Mouse (Mus musculus) hindbrain, embryonic 15.5 days (tissue): ENCODE data around the gene Mia. TPM values are rescaled to one million over a fixed set of nuclear protein-coding genes. Genes with fewer than 3 reads are reported as not detected.

Source experiments
- ATAC-seq: fragments of 200-750 bp; cut with Nextera tagmentation; 2 replicates; pipeline ENCODE4 v1.8.0; 2017; ENCODE audit warnings: low read depth, moderate number of reproducible peaks, moderate TSS enrichment; ENCODE audit not compliant: low FRiP score
- H3K27ac ChIP-seq: fragments of 300-500 bp; sonication (generic); replicated peaks from 2 replicates; pipeline ENCODE4 v1.5.1; 2015; ENCODE audit warnings: mild to moderate bottlenecking, inconsistent platforms
- H3K27me3 ChIP-seq: fragments of 300-500 bp; sonication (generic); 2 replicates; pipeline ENCODE4 v1.6.1; 2015; ENCODE audit warnings: control low read depth, inconsistent platforms
- H3K36me3 ChIP-seq: fragments of 300-500 bp; sonication (generic); 2 replicates; pipeline ENCODE4 v1.6.1; 2015; ENCODE audit warnings: control low read depth, inconsistent platforms
- H3K4me1 ChIP-seq: fragments of 300-500 bp; sonication (generic); replicated peaks from 2 replicates; pipeline ENCODE4 v1.6.1; 2015; ENCODE audit warnings: control low read depth, inconsistent platforms
- H3K4me2 ChIP-seq: fragments of 300-500 bp; sonication (generic); 2 replicates; pipeline ENCODE4 v1.6.1; 2015; ENCODE audit warnings: moderate library complexity, mild to moderate bottlenecking, inconsistent platforms
- H3K4me3 ChIP-seq: fragments of 300-500 bp; sonication (generic); 2 replicates; pipeline ENCODE4 v1.5.1; 2015; ENCODE audit warnings: mild to moderate bottlenecking, inconsistent platforms
- H3K9ac ChIP-seq: fragments of 300-500 bp; sonication (generic); 2 replicates; pipeline ENCODE4 v1.6.1; 2015; ENCODE audit warnings: inconsistent platforms
- H3K9me3 ChIP-seq: fragments of 300-500 bp; sonication (generic); 2 replicates; pipeline ENCODE4 v1.6.1; 2016; ENCODE audit warnings: control low read depth, inconsistent platforms
- WGBS: fragments of 180-500 bp; shearing (Covaris S2); methylation state at CpG from one replicate; pipeline ENCODE4 v1.1.7; 2015; 5-methylcytosine and 5-hydroxymethylcytosine counted together
- polyA plus RNA-seq: library from polyadenylated mRNA; unstranded; fragments of >200 nt; fragmentation: Nextera tagmentation; extraction: Ambion mirVana; gene quantifications from 2 replicates; pipeline ENCODE4 v1.2.1, GENCODE M21; 2015

The Mia gene
- 23.9 and 26.6 TPM in 2 replicates for polyA plus RNA-seq

DNA sequence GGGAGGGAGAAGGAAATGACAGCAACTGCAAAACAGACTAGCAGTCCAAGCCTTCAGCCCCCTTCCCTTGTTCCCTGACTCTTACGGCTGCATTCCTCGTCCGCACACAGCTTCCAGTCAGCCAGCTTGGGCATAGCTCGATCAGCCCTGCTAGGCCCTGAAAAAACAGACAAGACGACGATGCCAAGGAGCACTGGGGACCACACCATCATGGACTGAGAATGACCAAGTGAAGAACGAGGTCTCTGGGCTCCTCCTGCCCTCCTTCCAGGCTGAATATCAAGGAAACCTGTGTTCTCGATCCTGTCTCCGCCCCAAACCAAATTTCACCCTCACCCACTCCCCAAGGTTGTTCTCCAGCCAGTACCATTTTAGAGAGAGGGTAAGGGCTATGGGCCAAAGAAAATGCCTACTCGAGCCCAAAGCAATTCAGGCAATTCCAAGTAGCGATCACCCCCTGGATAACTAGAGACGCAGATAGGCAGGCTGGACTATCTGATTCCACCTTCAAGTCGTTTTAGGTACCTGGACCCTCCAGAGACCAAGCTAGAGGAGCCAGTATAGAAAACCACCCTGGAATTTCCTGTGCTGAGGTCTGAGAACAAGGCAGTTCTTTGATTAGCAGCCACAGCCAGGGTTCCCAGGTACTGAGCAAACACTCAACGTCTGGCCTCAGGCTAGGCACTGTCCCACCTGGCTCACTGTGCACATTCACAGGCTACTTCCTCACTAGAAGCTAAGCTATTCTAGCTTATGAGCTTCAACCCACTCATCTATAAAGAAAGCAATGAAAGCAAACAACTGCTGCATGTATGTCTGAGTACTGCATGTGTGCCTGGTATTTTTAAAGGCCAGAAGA, at the start of gene Mia, which contains the start of gene Gm21983:
Mia (minus strand) TSS at position 321 of the 859 bp plus-strand sequence.
Gm21983 (minus strand) TSS at position 250 of the 859 bp plus-strand sequence.
- H3K4me2 ChIP-seq = no peak within 1 kb of the TSS; the same call in 1 of the 2 replicates
- H3K36me3 ChIP-seq = peaks cover 19% of the 10 kb centered on the region
- no peaks in the 10 kb centered on the region for H3K27me3 ChIP-seq
- H3K27ac ChIP-seq = peak within 1 kb of the TSS; percentile 90
- H3K9me3 ChIP-seq = no peaks in the 10 kb centered on the region
- H3K9ac ChIP-seq = no peak within 1 kb of the TSS
- no peak within 1 kb of the TSS for H3K4me3 ChIP-seq
- peaks cover 20% of the 10 kb centered on the region for H3K4me1 ChIP-seq
- ATAC-seq = no peak
- 62% methylated on average over 14 of the region's 14 CpGs for WGBS

DNA sequence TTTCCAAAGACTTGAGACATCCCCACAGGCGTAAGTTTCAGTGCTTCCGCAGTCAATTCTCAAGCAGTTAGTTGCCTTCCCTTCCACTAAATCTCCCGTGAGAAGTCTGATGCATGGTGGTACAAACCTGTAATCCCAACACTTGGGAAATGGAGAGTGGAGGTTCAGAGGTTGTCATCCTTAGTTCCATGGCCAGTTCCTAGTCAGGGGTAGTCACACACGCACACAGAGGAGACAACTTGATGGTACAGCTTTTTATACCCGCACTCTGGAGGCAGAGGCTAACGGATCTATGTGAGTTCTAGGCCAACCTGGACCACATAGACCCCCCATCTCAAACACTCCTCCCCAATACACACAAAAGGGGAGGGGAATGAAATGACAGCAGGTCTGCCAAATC, 47.9 kb upstream of the Mia start:
- Histone ChIP-seq H3K4me3 (peak overlapping the region; percentile 66), H3K36me3 (no peaks in the 10 kb centered on the region), H3K27me3 (no peaks in the 10 kb centered on the region), H3K4me1 (peaks cover 58% of the 10 kb centered on the region), H3K27ac (peak overlapping the region; percentile 85), H3K9me3 (no peaks in the 10 kb centered on the region), H3K4me2 (peak overlapping the region; percentile 85), H3K9ac (peak overlapping the region; percentile 91)
- 18% methylated on average over 6 of the region's 6 CpGs for WGBS
- no peak for ATAC-seq

DNA sequence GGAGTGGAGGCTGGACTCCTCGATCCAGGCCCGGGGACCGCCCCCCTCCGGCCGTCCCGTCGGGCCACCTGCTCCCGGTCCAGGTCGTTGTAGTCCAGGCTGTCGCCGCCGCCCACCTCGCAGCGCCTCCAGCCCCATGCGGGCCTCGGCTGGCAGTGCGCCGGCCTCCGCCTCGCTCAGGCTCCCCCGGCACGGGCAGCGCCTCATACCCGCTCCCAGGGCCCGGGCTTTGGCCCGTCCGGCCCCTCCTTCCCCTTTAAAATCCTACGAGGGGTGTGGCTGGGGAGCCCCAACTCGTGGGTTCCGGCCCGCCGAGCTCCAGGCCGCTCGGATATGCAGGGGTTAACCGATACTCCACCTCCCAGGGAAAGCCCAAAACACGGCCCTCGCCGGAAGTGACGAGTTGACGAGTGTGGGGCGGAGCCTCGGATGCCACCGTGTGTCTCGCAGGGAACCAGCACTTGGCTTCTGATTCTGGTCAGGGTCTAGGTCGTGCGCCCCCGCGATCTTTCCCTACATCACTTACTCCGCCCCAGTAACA, 47.4 kb upstream of the Mia start, which contains the start of gene Itpkc:
Itpkc (minus strand) TSS at position 381 of the 541 bp plus-strand sequence.
- H3K27ac ChIP-seq = peak within 1 kb of the TSS; percentile 85
- peak within 1 kb of the TSS; percentile 91 for H3K9ac ChIP-seq
- no peaks in the 10 kb centered on the region for H3K36me3 ChIP-seq
- under 1% methylated on average over 48 of the region's 49 CpGs for WGBS
- no peaks in the 10 kb centered on the region for H3K27me3 ChIP-seq
- peaks cover 58% of the 10 kb centered on the region for H3K4me1 ChIP-seq
- H3K9me3 ChIP-seq = no peaks in the 10 kb centered on the region
- peak within 1 kb of the TSS; percentile 66 for H3K4me3 ChIP-seq
- peak; percentile 81 for ATAC-seq
- H3K4me2 ChIP-seq = peak within 1 kb of the TSS; percentile 85

DNA sequence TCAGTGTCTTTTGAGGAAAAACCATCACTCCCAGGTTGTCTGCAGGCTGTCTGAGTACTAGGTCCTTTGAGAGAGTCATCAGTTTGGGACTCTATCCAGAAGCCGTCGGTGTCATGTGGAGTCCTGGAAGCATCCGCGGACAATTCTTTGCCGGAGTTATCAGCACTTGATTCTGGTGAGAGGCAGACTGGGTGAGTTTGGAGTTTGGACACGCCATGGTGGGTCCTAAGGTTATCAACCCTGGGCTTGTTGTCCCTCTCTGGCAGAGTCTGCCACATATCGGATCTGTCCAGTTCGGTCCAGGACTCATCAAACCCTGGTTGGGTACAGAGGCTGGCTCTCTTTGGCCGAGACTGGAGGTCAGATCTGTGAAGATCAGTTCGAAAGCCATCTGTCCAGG, 46.7 kb upstream of the Mia start:
- peak overlapping the region; percentile 66 for H3K4me3 ChIP-seq
- 2% methylated on average over 10 of the region's 10 CpGs for WGBS
- H3K27me3 ChIP-seq = no peaks in the 10 kb centered on the region
- peak overlapping the region; percentile 91 for H3K9ac ChIP-seq
- H3K27ac ChIP-seq = peak overlapping the region; percentile 85
- H3K4me1 ChIP-seq = peaks cover 60% of the 10 kb centered on the region
- peak overlapping the region; percentile 85 for H3K4me2 ChIP-seq
- H3K36me3 ChIP-seq = no peaks in the 10 kb centered on the region; the same call in 1 of the 2 replicates
- H3K9me3 ChIP-seq = no peaks in the 10 kb centered on the region
- ATAC-seq = 0 out of 2 replicates have a peak, but pooled peaks have one; percentile 1

DNA sequence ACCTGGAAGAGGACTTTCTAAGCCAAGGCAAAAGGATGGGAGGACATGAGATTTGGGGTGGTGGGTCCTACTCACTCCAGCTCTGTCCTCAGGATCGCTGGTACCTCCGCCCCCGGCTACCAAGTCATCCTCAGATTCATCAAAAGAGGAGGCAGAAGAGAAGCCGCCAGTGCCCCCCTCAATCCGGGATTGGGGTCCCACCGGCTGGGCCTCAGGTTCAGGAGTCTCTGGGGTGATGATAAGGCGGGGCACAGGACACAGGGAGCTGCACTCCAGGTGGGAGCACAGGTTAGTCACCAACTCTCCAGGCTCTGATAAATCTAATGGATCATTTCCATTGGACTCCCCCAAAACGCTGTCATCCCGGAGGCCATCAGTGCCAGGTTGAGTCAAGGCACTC, 46.3 kb upstream of the Mia start:
- H3K4me1 ChIP-seq = peaks cover 56% of the 10 kb centered on the region
- WGBS = 31% methylated on average over 9 of the region's 9 CpGs
- peak overlapping the region; percentile 85; the same call in 1 of the 2 replicates for H3K27ac ChIP-seq
- H3K36me3 ChIP-seq = no peaks in the 10 kb centered on the region; the same call in 1 of the 2 replicates
- ATAC-seq = no peak
- no peaks in the 10 kb centered on the region for H3K9me3 ChIP-seq
- peak overlapping the region; percentile 85 for H3K4me2 ChIP-seq
- H3K27me3 ChIP-seq = no peaks in the 10 kb centered on the region
- peak overlapping the region; percentile 66 for H3K4me3 ChIP-seq
- peak overlapping the region; percentile 91 for H3K9ac ChIP-seq

DNA sequence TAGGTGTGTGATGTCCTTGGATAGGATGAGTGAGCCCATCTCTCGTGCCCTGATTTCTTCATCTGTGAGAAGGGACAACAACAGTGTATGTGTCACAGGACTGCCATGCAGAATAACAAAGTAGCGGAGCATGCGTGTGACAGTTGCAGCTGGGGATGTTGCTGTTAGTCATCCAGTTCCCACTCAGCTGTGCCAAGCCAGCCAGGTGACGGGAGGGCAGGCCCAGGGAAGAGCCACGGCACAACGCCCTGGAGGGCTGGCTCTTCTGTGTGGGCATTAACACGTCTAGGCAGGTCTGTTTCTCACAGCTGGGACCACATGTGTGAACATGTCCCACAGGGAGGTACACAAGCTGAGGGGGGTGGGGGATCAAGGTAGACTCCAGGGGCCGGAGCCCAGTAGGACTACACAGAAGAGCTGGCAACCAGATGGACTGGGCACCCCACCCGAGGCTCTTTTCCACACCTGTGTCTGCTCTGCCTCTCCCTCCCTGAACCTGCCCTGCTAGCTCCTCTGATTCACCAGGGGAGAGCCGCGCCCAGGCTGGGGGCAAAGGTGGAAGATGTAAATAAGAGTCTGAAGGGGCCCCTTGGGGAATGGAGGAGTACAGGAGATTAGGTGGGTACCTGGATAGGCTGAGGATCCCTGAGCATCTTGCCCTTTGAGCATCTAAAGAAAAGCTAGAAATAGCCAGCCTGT, 44.1 kb upstream of the Mia start:
- WGBS = 65% methylated on average over 11 of the region's 11 CpGs
- H3K4me3 ChIP-seq = peak overlapping the region; percentile 66
- peak overlapping the region; percentile 85 for H3K4me2 ChIP-seq
- H3K4me1 ChIP-seq = peaks cover 53% of the 10 kb centered on the region
- H3K27ac ChIP-seq = no peak overlapping the region
- no peaks in the 10 kb centered on the region for H3K9me3 ChIP-seq
- peak overlapping the region; percentile 91 for H3K9ac ChIP-seq
- no peaks in the 10 kb centered on the region for H3K27me3 ChIP-seq
- no peak for ATAC-seq
- no peaks in the 10 kb centered on the region; the same call in 1 of the 2 replicates for H3K36me3 ChIP-seq

DNA sequence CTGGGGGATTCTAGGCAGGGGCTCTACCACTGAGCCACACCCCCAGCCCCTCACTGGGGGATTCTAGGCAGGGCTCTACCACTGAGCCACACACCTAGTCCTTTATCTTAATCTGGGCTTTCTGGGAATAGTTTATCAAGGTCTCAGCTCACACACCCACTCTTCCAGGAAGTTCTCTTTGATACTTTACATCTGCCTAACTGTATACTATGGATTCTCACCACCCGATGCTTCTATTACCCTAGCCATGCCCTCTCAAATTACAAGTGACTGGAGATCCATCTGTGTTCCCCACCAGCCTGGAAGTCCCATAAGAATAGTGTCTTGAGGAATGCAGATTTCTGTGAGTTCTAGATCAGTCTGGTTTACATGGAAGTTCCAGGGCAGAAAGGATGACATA, 41.6 kb upstream of the Mia start:
- ATAC-seq = no peak
- H3K36me3 ChIP-seq = peaks cover 18% of the 10 kb centered on the region; the same call in 1 of the 2 replicates
- 89% methylated on average over 1 of the region's 1 CpGs for WGBS
- H3K27ac ChIP-seq = no peak overlapping the region
- no peaks in the 10 kb centered on the region for H3K9me3 ChIP-seq
- peaks cover 45% of the 10 kb centered on the region for H3K4me1 ChIP-seq
- no peak overlapping the region for H3K4me3 ChIP-seq
- H3K27me3 ChIP-seq = no peaks in the 10 kb centered on the region
- no peak overlapping the region for H3K9ac ChIP-seq
- no peak overlapping the region for H3K4me2 ChIP-seq

DNA sequence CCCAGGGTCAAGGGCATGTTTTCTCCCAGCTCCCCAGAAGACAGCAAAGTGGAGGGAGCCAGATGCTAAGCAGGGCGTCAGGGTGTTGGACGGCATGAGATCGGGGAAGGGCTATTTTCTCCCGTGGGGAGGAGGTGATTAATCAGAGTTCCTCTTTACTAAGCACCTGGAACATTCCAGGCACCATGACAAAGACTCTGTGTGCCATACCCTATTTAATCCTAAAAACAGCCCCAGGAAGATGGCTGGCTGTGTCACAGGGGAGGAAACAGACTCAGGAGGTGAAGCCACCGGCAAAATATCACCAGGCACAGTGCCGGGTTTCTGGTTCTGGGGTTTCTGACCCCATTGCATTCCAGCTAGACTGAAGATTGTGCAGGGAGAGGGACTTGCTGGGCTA, 41.0 kb upstream of the Mia start:
- no peak for ATAC-seq
- Histone ChIP-seq H3K9me3 (no peaks in the 10 kb centered on the region), H3K27me3 (no peaks in the 10 kb centered on the region), H3K36me3 (peaks cover 22% of the 10 kb centered on the region; the same call in 1 of the 2 replicates), H3K4me2 (no peak overlapping the region), H3K4me1 (peaks cover 39% of the 10 kb centered on the region), H3K27ac (no peak overlapping the region), H3K4me3 (no peak overlapping the region), H3K9ac (no peak overlapping the region)
- WGBS = 78% methylated on average over 6 of the region's 6 CpGs

DNA sequence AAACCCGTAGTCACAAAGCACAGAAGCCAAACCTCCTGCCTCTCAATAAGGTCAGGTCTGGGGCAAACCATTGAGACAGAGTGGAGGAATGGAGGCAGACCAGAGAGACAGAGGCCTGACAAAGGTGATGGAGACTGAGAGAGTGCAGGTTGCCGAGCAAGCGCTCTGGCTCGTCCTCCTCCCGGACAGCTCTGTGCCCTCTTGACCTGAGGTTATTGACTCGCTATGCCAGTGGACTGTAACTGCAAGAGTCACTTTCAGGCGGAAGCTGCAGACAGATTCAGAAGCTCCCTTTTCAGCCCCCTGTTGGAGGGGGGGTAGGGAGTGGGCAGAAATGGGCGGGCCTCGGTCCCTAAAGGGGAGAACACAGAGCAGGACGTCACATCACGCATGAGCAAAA, 39.0 kb upstream of the Mia start:
- Histone ChIP-seq H3K4me3 (no peak overlapping the region), H3K27ac (no peak overlapping the region), H3K36me3 (peaks cover 31% of the 10 kb centered on the region; the same call in 1 of the 2 replicates), H3K4me1 (peaks cover 19% of the 10 kb centered on the region), H3K9ac (no peak overlapping the region), H3K9me3 (no peaks in the 10 kb centered on the region), H3K27me3 (no peaks in the 10 kb centered on the region), H3K4me2 (no peak overlapping the region)
- no peak for ATAC-seq
- 66% methylated on average over 11 of the region's 11 CpGs for WGBS

DNA sequence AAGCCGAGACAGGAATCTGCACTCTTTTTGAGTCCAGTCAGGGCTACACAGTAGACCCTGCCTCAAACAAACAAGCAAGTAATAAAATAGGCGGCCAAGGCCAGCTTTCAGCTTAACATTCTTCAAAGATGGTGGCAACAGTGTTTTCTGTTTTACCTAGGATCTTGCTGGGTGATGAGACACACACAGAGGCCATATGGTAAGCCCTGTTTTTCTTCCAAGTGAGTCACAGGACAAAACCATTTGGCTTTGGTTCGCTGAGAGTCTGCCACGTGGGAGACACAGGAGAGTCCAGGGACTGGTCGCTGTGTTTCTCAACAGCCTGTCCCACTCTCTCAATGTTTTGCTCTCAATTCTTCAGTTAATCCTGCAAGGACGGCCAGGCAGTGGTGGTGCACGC, 37.6 kb upstream of the Mia start:
- 87% methylated on average over 7 of the region's 7 CpGs for WGBS
- no peak overlapping the region for H3K4me2 ChIP-seq
- no peak for ATAC-seq
- H3K9me3 ChIP-seq = no peaks in the 10 kb centered on the region
- no peak overlapping the region for H3K4me3 ChIP-seq
- peaks cover 41% of the 10 kb centered on the region for H3K36me3 ChIP-seq
- no peak overlapping the region for H3K9ac ChIP-seq
- no peaks in the 10 kb centered on the region for H3K27me3 ChIP-seq
- peaks cover 6% of the 10 kb centered on the region for H3K4me1 ChIP-seq
- no peak overlapping the region for H3K27ac ChIP-seq

DNA sequence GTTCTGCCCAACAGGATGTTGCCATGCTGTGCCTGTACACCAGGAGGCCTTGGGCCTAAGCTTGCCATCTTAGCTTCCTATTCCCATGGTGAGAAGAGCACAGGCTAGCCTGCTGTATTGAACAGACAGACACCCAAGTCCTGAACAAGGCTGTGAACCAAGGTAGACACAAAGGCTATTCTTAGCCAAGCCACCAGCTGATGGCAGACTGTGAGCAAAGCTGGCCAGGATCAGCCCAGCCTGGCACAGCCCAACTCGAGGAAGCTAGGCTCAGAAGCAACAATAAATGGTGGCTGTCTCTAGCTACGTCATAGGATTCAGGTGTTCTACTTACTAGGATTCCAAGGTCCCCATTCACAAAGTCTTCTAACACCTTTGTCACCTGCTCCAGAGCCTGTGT, 31.7 kb upstream of the Mia start:
- Histone ChIP-seq H3K27ac (no peak overlapping the region), H3K9ac (no peak overlapping the region), H3K4me1 (no peaks in the 10 kb centered on the region), H3K9me3 (no peaks in the 10 kb centered on the region), H3K4me3 (no peak overlapping the region), H3K4me2 (no peak overlapping the region), H3K27me3 (no peaks in the 10 kb centered on the region), H3K36me3 (peaks cover 76% of the 10 kb centered on the region)
- no peak for ATAC-seq
- 83% methylated on average over 2 of the region's 2 CpGs for WGBS
